Mouse (Mus musculus): ENCODE data around the gene Clcnkb.

DNA sequence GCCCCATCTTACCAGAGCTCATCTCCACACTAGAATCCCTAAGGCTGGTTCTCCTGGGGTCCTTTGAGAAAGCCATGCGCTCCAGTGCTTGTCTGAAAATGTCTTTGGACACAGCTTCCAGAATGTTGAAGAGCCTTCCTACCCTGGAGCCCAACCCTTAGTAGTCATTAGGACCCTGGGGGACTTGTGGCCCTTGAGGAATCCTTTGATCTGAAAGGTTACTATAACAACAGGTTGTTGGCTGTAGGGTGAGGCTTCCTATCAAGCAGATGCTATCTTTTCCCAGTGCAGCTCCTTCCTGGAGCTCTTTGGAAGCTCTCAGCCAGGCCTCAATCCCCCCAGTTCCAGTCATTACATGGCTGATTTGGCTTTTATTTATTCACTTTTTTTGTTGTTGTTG is 20.2 kb upstream of the Clcnkb start, which contains the start of gene Srarp:
- TF ChIP-seq EP300 (IDR thresholded peaks at IDR 0.05) (no peak), CTCF (IDR thresholded peaks at IDR 0.05) (no peak)
